Mouse (Mus musculus): ENCODE measurements at regions not wholly inside any gene's neighbourhood (a gene's known extent, or its start where the extent isn't known, plus 50 kb on each side); places are given as distances from the start of the nearest gene placed in this dataset.
A peak's percentile ranks its signal among the peaks of the same experiment; 100 is the strongest.

- H3K27me3 ChIP-seq (replicated peaks; ENCODE audit: control insufficient read depth, insufficient read depth, low read length): no peaks in the 10 kb centered on the region
- ATAC-seq: peak; percentile 68; the same call in 1 of the 2 replicates
- no peaks in the 10 kb centered on the region for H3K36me3 ChIP-seq (ENCODE audit: control insufficient read depth, insufficient read depth, low read length)
- H3K27ac ChIP-seq (ENCODE audit: low read depth, low read length): no peak overlapping the region
- H3K4me3 ChIP-seq (ENCODE audit: low read length): no peak overlapping the region
- H3K9ac ChIP-seq (ENCODE audit: low read depth, low read length): no peak overlapping the region
- H3K4me2 ChIP-seq (ENCODE audit: low read length): no peak overlapping the region
- no peaks in the 10 kb centered on the region for H3K9me3 ChIP-seq (ENCODE audit: control insufficient read depth, low read length)
- 64% methylated on average over 2 of the region's 2 CpGs for WGBS
- H3K4me1 ChIP-seq (ENCODE audit: control insufficient read depth, insufficient read depth, low read depth, low read length): no peaks in the 10 kb centered on the region
These were observed 325.0 kb downstream of the Mettl4 start for GRCm38 (mm10) chr17:94424811-94425210.

GRCm38 (mm10) chr17:94382993-94383392 is 366.8 kb downstream of the Mettl4 start:
- Histone ChIP-seq H3K9ac (ENCODE audit: low read depth, low read length) (no peak overlapping the region), H3K27me3 (replicated peaks; ENCODE audit: control insufficient read depth, insufficient read depth, low read length) (no peaks in the 10 kb centered on the region), H3K27ac (ENCODE audit: low read depth, low read length) (no peak overlapping the region), H3K9me3 (ENCODE audit: control insufficient read depth, low read length) (no peaks in the 10 kb centered on the region), H3K36me3 (ENCODE audit: control insufficient read depth, insufficient read depth, low read length) (no peaks in the 10 kb centered on the region), H3K4me1 (ENCODE audit: control insufficient read depth, insufficient read depth, low read depth, low read length) (no peaks in the 10 kb centered on the region), H3K4me2 (ENCODE audit: low read length) (no peak overlapping the region), H3K4me3 (ENCODE audit: low read length) (no peak overlapping the region)
- no peak for ATAC-seq
- WGBS: 87% methylated on average over 2 of the region's 2 CpGs

- Histone ChIP-seq H3K27me3 (replicated peaks; ENCODE audit: control insufficient read depth, insufficient read depth, low read length) (no peaks in the 10 kb centered on the region), H3K4me3 (ENCODE audit: low read length) (no peak overlapping the region), H3K4me1 (ENCODE audit: control insufficient read depth, insufficient read depth, low read depth, low read length) (no peaks in the 10 kb centered on the region), H3K9ac (ENCODE audit: low read depth, low read length) (no peak overlapping the region), H3K4me2 (ENCODE audit: low read length) (no peak overlapping the region), H3K27ac (ENCODE audit: low read depth, low read length) (no peak overlapping the region), H3K9me3 (ENCODE audit: control insufficient read depth, low read length) (no peaks in the 10 kb centered on the region), H3K36me3 (ENCODE audit: control insufficient read depth, insufficient read depth, low read length) (no peaks in the 10 kb centered on the region)
- ATAC-seq: no peak
- WGBS: 83% methylated on average over 2 of the region's 2 CpGs
These were observed 414.1 kb downstream of the Mettl4 start for GRCm38 (mm10) chr17:94335688-94336087.

GRCm38 (mm10) chr17:94326179-94326578 is 423.6 kb downstream of the Mettl4 start:
- Histone ChIP-seq H3K9me3 (ENCODE audit: control insufficient read depth, low read length) (no peaks in the 10 kb centered on the region), H3K27me3 (replicated peaks; ENCODE audit: control insufficient read depth, insufficient read depth, low read length) (no peaks in the 10 kb centered on the region), H3K9ac (ENCODE audit: low read depth, low read length) (no peak overlapping the region), H3K4me2 (ENCODE audit: low read length) (no peak overlapping the region), H3K36me3 (ENCODE audit: control insufficient read depth, insufficient read depth, low read length) (no peaks in the 10 kb centered on the region), H3K27ac (ENCODE audit: low read depth, low read length) (no peak overlapping the region), H3K4me3 (ENCODE audit: low read length) (no peak overlapping the region), H3K4me1 (ENCODE audit: control insufficient read depth, insufficient read depth, low read depth, low read length) (no peaks in the 10 kb centered on the region)
- WGBS: 65% methylated on average over 2 of the region's 2 CpGs
- no peak for ATAC-seq

- H3K27ac ChIP-seq (ENCODE audit: low read depth, low read length): no peak overlapping the region
- no peaks in the 10 kb centered on the region for H3K9me3 ChIP-seq (ENCODE audit: control insufficient read depth, low read length)
- ATAC-seq: no peak
- WGBS: 89% methylated on average over 3 of the region's 3 CpGs
- H3K4me3 ChIP-seq (ENCODE audit: low read length): no peak overlapping the region
- no peaks in the 10 kb centered on the region for H3K36me3 ChIP-seq (ENCODE audit: control insufficient read depth, insufficient read depth, low read length)
- no peaks in the 10 kb centered on the region for H3K27me3 ChIP-seq (replicated peaks; ENCODE audit: control insufficient read depth, insufficient read depth, low read length)
- no peak overlapping the region for H3K4me2 ChIP-seq (ENCODE audit: low read length)
- no peak overlapping the region for H3K9ac ChIP-seq (ENCODE audit: low read depth, low read length)
- no peaks in the 10 kb centered on the region for H3K4me1 ChIP-seq (ENCODE audit: control insufficient read depth, insufficient read depth, low read depth, low read length)
These were observed 458.6 kb downstream of the Mettl4 start for GRCm38 (mm10) chr17:94291221-94291620.

GRCm38 (mm10) chr17:94287612-94288159 is 462.1 kb downstream of the Mettl4 start:
- H3K9ac ChIP-seq (ENCODE audit: low read depth, low read length): no peak overlapping the region
- 45% methylated on average over 3 of the region's 3 CpGs for WGBS
- no peaks in the 10 kb centered on the region for H3K27me3 ChIP-seq (replicated peaks; ENCODE audit: control insufficient read depth, insufficient read depth, low read length)
- H3K4me3 ChIP-seq (ENCODE audit: low read length): no peak overlapping the region
- H3K4me2 ChIP-seq (ENCODE audit: low read length): no peak overlapping the region
- H3K4me1 ChIP-seq (ENCODE audit: control insufficient read depth, insufficient read depth, low read depth, low read length): no peaks in the 10 kb centered on the region
- ATAC-seq: no peak
- H3K9me3 ChIP-seq (ENCODE audit: control insufficient read depth, low read length): no peaks in the 10 kb centered on the region
- no peaks in the 10 kb centered on the region for H3K36me3 ChIP-seq (ENCODE audit: control insufficient read depth, insufficient read depth, low read length)
- H3K27ac ChIP-seq (ENCODE audit: low read depth, low read length): no peak overlapping the region

- Histone ChIP-seq H3K36me3 (ENCODE audit: control insufficient read depth, insufficient read depth, low read length) (no peaks in the 10 kb centered on the region), H3K4me1 (ENCODE audit: control insufficient read depth, insufficient read depth, low read depth, low read length) (no peaks in the 10 kb centered on the region), H3K4me3 (ENCODE audit: low read length) (no peak overlapping the region), H3K9ac (ENCODE audit: low read depth, low read length) (no peak overlapping the region), H3K4me2 (ENCODE audit: low read length) (no peak overlapping the region), H3K27ac (ENCODE audit: low read depth, low read length) (no peak overlapping the region), H3K27me3 (replicated peaks; ENCODE audit: control insufficient read depth, insufficient read depth, low read length) (no peaks in the 10 kb centered on the region), H3K9me3 (ENCODE audit: control insufficient read depth, low read length) (no peaks in the 10 kb centered on the region)
- ATAC-seq: no peak
These were observed 473.0 kb downstream of the Mettl4 start for GRCm38 (mm10) chr17:94276851-94277250.

GRCm38 (mm10) chr17:94269756-94270155 is 480.1 kb downstream of the Mettl4 start:
- Histone ChIP-seq H3K9ac (ENCODE audit: low read depth, low read length) (no peak overlapping the region), H3K27ac (ENCODE audit: low read depth, low read length) (no peak overlapping the region), H3K36me3 (ENCODE audit: control insufficient read depth, insufficient read depth, low read length) (no peaks in the 10 kb centered on the region), H3K9me3 (ENCODE audit: control insufficient read depth, low read length) (no peaks in the 10 kb centered on the region), H3K4me3 (ENCODE audit: low read length) (no peak overlapping the region), H3K27me3 (replicated peaks; ENCODE audit: control insufficient read depth, insufficient read depth, low read length) (no peaks in the 10 kb centered on the region), H3K4me2 (ENCODE audit: low read length) (no peak overlapping the region), H3K4me1 (ENCODE audit: control insufficient read depth, insufficient read depth, low read depth, low read length) (no peaks in the 10 kb centered on the region)
- ATAC-seq: no peak

- no peaks in the 10 kb centered on the region for H3K9me3 ChIP-seq (ENCODE audit: control insufficient read depth, low read length)
- no peaks in the 10 kb centered on the region for H3K36me3 ChIP-seq (ENCODE audit: control insufficient read depth, insufficient read depth, low read length)
- no peaks in the 10 kb centered on the region for H3K4me1 ChIP-seq (ENCODE audit: control insufficient read depth, insufficient read depth, low read depth, low read length)
- H3K4me3 ChIP-seq (ENCODE audit: low read length): no peak overlapping the region
- H3K27me3 ChIP-seq (replicated peaks; ENCODE audit: control insufficient read depth, insufficient read depth, low read length): no peaks in the 10 kb centered on the region
- no peak overlapping the region for H3K4me2 ChIP-seq (ENCODE audit: low read length)
- H3K9ac ChIP-seq (ENCODE audit: low read depth, low read length): no peak overlapping the region
- ATAC-seq: no peak
- H3K27ac ChIP-seq (ENCODE audit: low read depth, low read length): no peak overlapping the region
These were observed 494.2 kb downstream of the Mettl4 start for GRCm38 (mm10) chr17:94255666-94256065.

- Histone ChIP-seq H3K4me3 (ENCODE audit: low read length) (no peak overlapping the region), H3K27me3 (replicated peaks; ENCODE audit: control insufficient read depth, insufficient read depth, low read length) (no peaks in the 10 kb centered on the region), H3K9ac (ENCODE audit: low read depth, low read length) (no peak overlapping the region), H3K4me2 (ENCODE audit: low read length) (no peak overlapping the region), H3K27ac (ENCODE audit: low read depth, low read length) (no peak overlapping the region), H3K36me3 (ENCODE audit: control insufficient read depth, insufficient read depth, low read length) (no peaks in the 10 kb centered on the region), H3K4me1 (ENCODE audit: control insufficient read depth, insufficient read depth, low read depth, low read length) (no peaks in the 10 kb centered on the region), H3K9me3 (ENCODE audit: control insufficient read depth, low read length) (no peaks in the 10 kb centered on the region)
- WGBS: 91% methylated on average over 3 of the region's 3 CpGs
- ATAC-seq: no peak
These were observed 495.0 kb downstream of the Mettl4 start for GRCm38 (mm10) chr17:94254801-94255200.

Measured in hindbrain, embryonic 16.5 days (tissue).